Mouse (Mus musculus): ENCODE results near the gene Cd80. TPM values are rescaled to one million over a fixed set of nuclear protein-coding genes. Genes with fewer than 3 reads are reported as not detected.

Cd80 gene
- polyA plus RNA-seq, 1 experiment from 2014 or later, result 0.73 TPM

- H3K4me2 ChIP-seq (ENCODE audit: low read depth, low read length, severe bottlenecking), result no peak overlapping the region
- H3K9ac ChIP-seq (ENCODE audit: low read length), result no peak overlapping the region
- H3K27me3 ChIP-seq (ENCODE audit: control insufficient read depth, insufficient read depth, low read length), result no peaks in the 10 kb centered on the region
- no peaks in the 10 kb centered on the region for H3K36me3 ChIP-seq (ENCODE audit: control insufficient read depth, insufficient read depth, low read length)
- no peak for DNase-seq (ENCODE audit: low spot score)
- H3K27ac ChIP-seq (ENCODE audit: low read depth, low read length), result no peak overlapping the region
- 40% methylated on average over 13 of the region's 13 CpGs for WGBS
- no peaks in the 10 kb centered on the region for H3K9me3 ChIP-seq (ENCODE audit: control insufficient read depth, low read length)
- H3K4me3 ChIP-seq (ENCODE audit: low read depth, low read length), result no peak overlapping the region
- no peaks in the 10 kb centered on the region for H3K4me1 ChIP-seq (replicated peaks; ENCODE audit: control insufficient read depth, insufficient read depth, low read length)
- ATAC-seq (replicated peaks; ENCODE audit: low FRiP score), result no peak
Observed at GRCm38 (mm10) chr16:38431446-38432185, 23.7 kb upstream of the Cd80 start.

- Histone ChIP-seq H3K4me2 (ENCODE audit: low read depth, low read length, severe bottlenecking) (no peak within 1 kb of the TSS), H3K9me3 (ENCODE audit: control insufficient read depth, low read length) (no peaks in the 10 kb centered on the region), H3K4me3 (ENCODE audit: low read depth, low read length) (no peak within 1 kb of the TSS), H3K9ac (ENCODE audit: low read length) (no peak within 1 kb of the TSS), H3K27ac (ENCODE audit: low read depth, low read length) (no peak within 1 kb of the TSS), H3K4me1 (replicated peaks; ENCODE audit: control insufficient read depth, insufficient read depth, low read length) (no peaks in the 10 kb centered on the region), H3K27me3 (ENCODE audit: control insufficient read depth, insufficient read depth, low read length) (no peaks in the 10 kb centered on the region), H3K36me3 (ENCODE audit: control insufficient read depth, insufficient read depth, low read length) (no peaks in the 10 kb centered on the region)
- DNase-seq (ENCODE audit: low spot score) (no peak), ATAC-seq (replicated peaks; ENCODE audit: low FRiP score) (no peak)
- 88% methylated on average over 11 of the region's 11 CpGs for WGBS
Observed at GRCm38 (mm10) chr16:38432498-38433425, 22.6 kb upstream of the Cd80 start, which contains the start of gene Pla1a. TSS of gene Pla1a (minus strand) at chr16:38433145.

- Histone ChIP-seq H3K4me1 (replicated peaks; ENCODE audit: control insufficient read depth, insufficient read depth, low read length) (no peaks in the 10 kb centered on the region), H3K27me3 (ENCODE audit: control insufficient read depth, insufficient read depth, low read length) (no peaks in the 10 kb centered on the region), H3K9me3 (ENCODE audit: control insufficient read depth, low read length) (no peaks in the 10 kb centered on the region), H3K36me3 (ENCODE audit: control insufficient read depth, insufficient read depth, low read length) (no peaks in the 10 kb centered on the region), H3K9ac (ENCODE audit: low read length) (no peak overlapping the region), H3K27ac (ENCODE audit: low read depth, low read length) (no peak overlapping the region), H3K4me3 (ENCODE audit: low read depth, low read length) (no peak overlapping the region), H3K4me2 (ENCODE audit: low read depth, low read length, severe bottlenecking) (no peak overlapping the region)
- DNase-seq (ENCODE audit: low spot score), result no peak
- 91% methylated on average over 8 of the region's 8 CpGs for WGBS
- no peak for ATAC-seq (replicated peaks; ENCODE audit: low FRiP score)
Observed at GRCm38 (mm10) chr16:38433514-38433913, 21.8 kb upstream of the Cd80 start.

GRCm38 (mm10) chr16:38434295-38434795, 21.0 kb upstream of the Cd80 start:
- Histone ChIP-seq H3K4me2 (ENCODE audit: low read depth, low read length, severe bottlenecking) (no peak overlapping the region), H3K9me3 (ENCODE audit: control insufficient read depth, low read length) (no peaks in the 10 kb centered on the region), H3K4me1 (replicated peaks; ENCODE audit: control insufficient read depth, insufficient read depth, low read length) (no peaks in the 10 kb centered on the region), H3K4me3 (ENCODE audit: low read depth, low read length) (no peak overlapping the region), H3K36me3 (ENCODE audit: control insufficient read depth, insufficient read depth, low read length) (no peaks in the 10 kb centered on the region), H3K9ac (ENCODE audit: low read length) (no peak overlapping the region), H3K27ac (ENCODE audit: low read depth, low read length) (no peak overlapping the region), H3K27me3 (ENCODE audit: control insufficient read depth, insufficient read depth, low read length) (no peaks in the 10 kb centered on the region)
- DNase-seq (ENCODE audit: low spot score) (no peak), ATAC-seq (replicated peaks; ENCODE audit: low FRiP score) (no peak)
- 85% methylated on average over 4 of the region's 4 CpGs for WGBS

- no peak overlapping the region for H3K4me3 ChIP-seq (ENCODE audit: low read depth, low read length)
- no peaks in the 10 kb centered on the region for H3K27me3 ChIP-seq (ENCODE audit: control insufficient read depth, insufficient read depth, low read length)
- ATAC-seq (replicated peaks; ENCODE audit: low FRiP score) (no peak), DNase-seq (ENCODE audit: low spot score) (no peak)
- no peaks in the 10 kb centered on the region for H3K9me3 ChIP-seq (ENCODE audit: control insufficient read depth, low read length)
- no peaks in the 10 kb centered on the region for H3K4me1 ChIP-seq (replicated peaks; ENCODE audit: control insufficient read depth, insufficient read depth, low read length)
- no peak overlapping the region for H3K9ac ChIP-seq (ENCODE audit: low read length)
- H3K27ac ChIP-seq (ENCODE audit: low read depth, low read length), result no peak overlapping the region
- H3K4me2 ChIP-seq (ENCODE audit: low read depth, low read length, severe bottlenecking), result no peak overlapping the region
- whole genome bisulfite sequencing, result 92% methylated on average over 1 of the region's 1 CpGs
- no peaks in the 10 kb centered on the region for H3K36me3 ChIP-seq (ENCODE audit: control insufficient read depth, insufficient read depth, low read length)
Observed at GRCm38 (mm10) chr16:38439190-38439589, 16.2 kb upstream of the Cd80 start.

- Histone ChIP-seq H3K4me1 (replicated peaks; ENCODE audit: control insufficient read depth, insufficient read depth, low read length) (no peaks in the 10 kb centered on the region), H3K9ac (ENCODE audit: low read length) (no peak overlapping the region), H3K36me3 (ENCODE audit: control insufficient read depth, insufficient read depth, low read length) (peaks cover 8% of the 10 kb centered on the region), H3K27ac (ENCODE audit: low read depth, low read length) (no peak overlapping the region), H3K4me2 (ENCODE audit: low read depth, low read length, severe bottlenecking) (no peak overlapping the region), H3K27me3 (ENCODE audit: control insufficient read depth, insufficient read depth, low read length) (no peaks in the 10 kb centered on the region), H3K4me3 (ENCODE audit: low read depth, low read length) (no peak overlapping the region), H3K9me3 (ENCODE audit: control insufficient read depth, low read length) (no peaks in the 10 kb centered on the region)
- DNase-seq (ENCODE audit: low spot score) (no peak), ATAC-seq (replicated peaks; ENCODE audit: low FRiP score) (no peak)
- 88% methylated on average over 6 of the region's 6 CpGs for WGBS
Observed at GRCm38 (mm10) chr16:38440403-38440802, 15.0 kb upstream of the Cd80 start.

- Histone ChIP-seq H3K4me2 (ENCODE audit: low read depth, low read length, severe bottlenecking) (no peak overlapping the region), H3K9ac (ENCODE audit: low read length) (no peak overlapping the region), H3K27ac (ENCODE audit: low read depth, low read length) (no peak overlapping the region), H3K4me1 (replicated peaks; ENCODE audit: control insufficient read depth, insufficient read depth, low read length) (no peaks in the 10 kb centered on the region), H3K36me3 (ENCODE audit: control insufficient read depth, insufficient read depth, low read length) (peaks cover 15% of the 10 kb centered on the region), H3K9me3 (ENCODE audit: control insufficient read depth, low read length) (no peaks in the 10 kb centered on the region), H3K27me3 (ENCODE audit: control insufficient read depth, insufficient read depth, low read length) (no peaks in the 10 kb centered on the region), H3K4me3 (ENCODE audit: low read depth, low read length) (no peak overlapping the region)
- 86% methylated on average over 5 of the region's 5 CpGs for WGBS
- no peak for DNase-seq (ENCODE audit: low spot score)
- ATAC-seq (replicated peaks; ENCODE audit: low FRiP score), result no peak
Observed at GRCm38 (mm10) chr16:38441611-38442010, 13.8 kb upstream of the Cd80 start.

- ATAC-seq (replicated peaks; ENCODE audit: low FRiP score) (no peak), DNase-seq (ENCODE audit: low spot score) (no peak)
- H3K36me3 ChIP-seq (ENCODE audit: control insufficient read depth, insufficient read depth, low read length), result peaks cover 21% of the 10 kb centered on the region
- no peak overlapping the region for H3K9ac ChIP-seq (ENCODE audit: low read length)
- no peak overlapping the region for H3K4me2 ChIP-seq (ENCODE audit: low read depth, low read length, severe bottlenecking)
- no peak overlapping the region for H3K4me3 ChIP-seq (ENCODE audit: low read depth, low read length)
- WGBS, result 90% methylated on average over 8 of the region's 8 CpGs
- H3K9me3 ChIP-seq (ENCODE audit: control insufficient read depth, low read length), result no peaks in the 10 kb centered on the region
- no peaks in the 10 kb centered on the region for H3K27me3 ChIP-seq (ENCODE audit: control insufficient read depth, insufficient read depth, low read length)
- no peaks in the 10 kb centered on the region for H3K4me1 ChIP-seq (replicated peaks; ENCODE audit: control insufficient read depth, insufficient read depth, low read length)
- H3K27ac ChIP-seq (ENCODE audit: low read depth, low read length), result no peak overlapping the region
Observed at GRCm38 (mm10) chr16:38442216-38442615, 13.1 kb upstream of the Cd80 start.

Data from forebrain, embryonic 11.5 days (tissue).